Comparison of ENCODE assay signal across 8 mouse cellular contexts in the genomic region with DNA sequence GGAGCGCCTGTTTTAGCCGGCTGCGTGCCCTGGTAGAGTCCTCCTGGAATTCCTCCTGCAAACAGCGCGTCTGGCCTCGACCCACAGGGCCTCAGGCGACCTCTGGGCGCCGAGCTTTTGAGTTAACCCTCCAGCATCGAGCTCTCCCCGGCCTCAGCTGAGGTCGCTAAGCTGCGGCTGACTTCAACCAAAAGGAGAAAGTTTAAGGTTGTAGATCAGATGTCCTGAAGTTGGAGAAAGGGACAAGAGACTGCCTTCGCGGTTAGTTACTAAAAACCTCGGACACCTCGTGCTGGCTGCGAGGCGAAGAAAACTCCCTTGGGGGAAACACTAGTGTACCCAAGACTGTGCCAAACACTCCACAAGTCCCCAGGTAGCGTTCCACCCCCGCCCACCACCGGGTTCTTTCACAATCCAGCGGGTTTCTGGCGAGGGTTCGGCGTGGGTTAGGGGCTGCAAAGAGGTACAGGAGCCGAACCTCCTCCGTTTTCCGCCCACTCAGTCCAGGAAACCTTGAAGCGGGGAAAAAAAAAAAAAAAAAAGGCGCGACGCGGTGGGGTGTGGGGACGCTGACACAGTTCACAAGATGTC.
DNase-seq lines count a peak whose midpoint lies in the region; ATAC-seq and TF ChIP-seq lines count a peak whose summit lies in the region.

No protein-coding gene starts in this region.

- no peaks in the 10 kb centered on the region for H3K79me2 ChIP-seq in heart, adult 2 months (replicated peaks; ENCODE audit: control insufficient read depth, insufficient read depth, low read length)

- peak overlapping the region; percentile 29; the same call in 1 of the 2 replicates for H3K9ac ChIP-seq in heart, adult 2 months (ENCODE audit: low read depth, low read length)
- H3K9ac ChIP-seq in hindbrain, embryonic 11.5 days (ENCODE audit: low read depth, low read length), result no peak overlapping the region
- no peak overlapping the region for H3K9ac ChIP-seq in liver, embryonic 13.5 days

- no peaks in the 10 kb centered on the region for H3K36me3 ChIP-seq in heart, adult 2 months (ENCODE audit: control insufficient read depth, insufficient read depth, low read length)
- H3K36me3 ChIP-seq in hindbrain, embryonic 11.5 days (ENCODE audit: control insufficient read depth, insufficient read depth, low read length), result no peaks in the 10 kb centered on the region
- H3K36me3 ChIP-seq in liver, embryonic 13.5 days, result no peaks in the 10 kb centered on the region

- no peak for TF ChIP-seq CTCF in heart, adult 2 months (IDR thresholded peaks at IDR 0.05)

- H3K4me3 ChIP-seq in heart, adult 2 months, result peak overlapping the region; percentile 25; the same call in 1 of the 2 replicates
- peak overlapping the region; percentile 25 for H3K4me3 ChIP-seq in hindbrain, embryonic 11.5 days (ENCODE audit: low read depth, low read length)
- peak overlapping the region; percentile 54 for H3K4me3 ChIP-seq in liver, embryonic 13.5 days (replicated peaks)

- TF ChIP-seq EP300 in heart, adult 2 months (IDR thresholded peaks at IDR 0.05; ENCODE audit: insufficient read depth, low read depth, low read length), result no peak

- peak overlapping the region; percentile 51 for H3K4me2 ChIP-seq in hindbrain, embryonic 11.5 days (replicated peaks; ENCODE audit: low read depth, low read length)
- H3K4me2 ChIP-seq in liver, embryonic 13.5 days, result peak overlapping the region; percentile 69

- H3K27ac ChIP-seq in heart, adult 2 months, result no peak overlapping the region; the same call in 1 of the 2 replicates
- no peak overlapping the region for H3K27ac ChIP-seq in hindbrain, embryonic 11.5 days (ENCODE audit: low read depth, low read length)
- no peak overlapping the region for H3K27ac ChIP-seq in liver, embryonic 13.5 days

- H3K27me3 ChIP-seq in heart, adult 2 months (ENCODE audit: control insufficient read depth, insufficient read depth, low read length), result peaks cover 7% of the 10 kb centered on the region
- peaks cover 67% of the 10 kb centered on the region for H3K27me3 ChIP-seq in hindbrain, embryonic 11.5 days (ENCODE audit: control insufficient read depth, insufficient read depth, low read length)
- peaks cover 73% of the 10 kb centered on the region for H3K27me3 ChIP-seq in liver, embryonic 13.5 days

- ATAC-seq in hindbrain, embryonic 11.5 days (ENCODE audit: low FRiP score), result no peak
- no peak for ATAC-seq in liver, embryonic 13.5 days (ENCODE audit: low read depth)
- no peak for ATAC-seq in monocyte, adult 5-6 weeks (replicated peaks; ENCODE audit: insufficient number of reproducible peaks, low FRiP score, low TSS enrichment, poor library complexity, severe bottlenecking)

- intact Hi-C loops in heart, adult 2 months (cut with DNase I), result loop anchor here (2.0 to 10.0 kb wide), 3 partner anchors 51 to 649 kb away; no protein-coding TSS in a partner anchor

- 28% methylated on average over 35 of the region's 35 CpGs for WGBS in heart, adult 2 months
- WGBS in hindbrain, embryonic 11.5 days, result under 1% methylated on average over 34 of the region's 35 CpGs
- WGBS in liver, embryonic 13.5 days (ENCODE audit: insufficient replicate concordance), result 1% methylated on average over 35 of the region's 35 CpGs

- DNase-seq in heart, adult 2 months, result peak; percentile 28 to 49
- DNase-seq in heart, adult 9 months (ENCODE audit: low spot score in 2 of 2), result no peak
- peak; percentile 71 for DNase-seq in embryo, embryonic 9.5 days (ENCODE audit: extremely low spot score)
- peak; percentile 70 for DNase-seq in hindbrain, embryonic 11.5 days (ENCODE audit: low spot score)
- DNase-seq in liver, embryonic 13.5 days, result no peak
- peak; percentile 56 for DNase-seq in retina, postnatal 1 day
- no peak for DNase-seq in frontal cortex, postnatal 25 days (ENCODE audit: low spot score in 2 of 2)

- H3K4me1 ChIP-seq in heart, adult 2 months (ENCODE audit: control insufficient read depth, insufficient read depth, low read length), result 0 out of 2 replicates have a peak, but pooled peaks cover 2% of the 10 kb centered on the region
- peaks cover 3% of the 10 kb centered on the region for H3K4me1 ChIP-seq in hindbrain, embryonic 11.5 days (replicated peaks; ENCODE audit: control insufficient read depth, insufficient read depth, low read length)
- peaks cover 48% of the 10 kb centered on the region for H3K4me1 ChIP-seq in liver, embryonic 13.5 days (replicated peaks)

- TF ChIP-seq POLR2A in heart, adult 2 months (IDR thresholded peaks at IDR 0.05; ENCODE audit: insufficient read depth, low read depth, low read length), result no peak

- H3K9me3 ChIP-seq in hindbrain, embryonic 11.5 days (ENCODE audit: control insufficient read depth, low read length), result no peaks in the 10 kb centered on the region
- no peaks in the 10 kb centered on the region for H3K9me3 ChIP-seq in liver, embryonic 13.5 days (replicated peaks)

Comparison
In these comparisons a context has a peak if more than half of its experiments do, and no peak if none do; other contexts are left out.
1. DNase-seq: peak in heart, adult 2 months (2 of 2), embryo, embryonic 9.5 days (single experiment), hindbrain, embryonic 11.5 days (single experiment) and retina, postnatal 1 day (single experiment); none in heart, adult 9 months (0 of 2), liver, embryonic 13.5 days (single experiment) and frontal cortex, postnatal 25 days (0 of 2).
2. Peak in every context shown above with its lines, with median percentiles within 50 percentile points of each other: H3K4me3 ChIP-seq.